Mouse (Mus musculus) bone marrow, adult 2 months (tissue): ENCODE results near the gene Bcl2a1d.
"Not testable (repeated sequence)": the region's sequence is repeated elsewhere in the genome, so short reads cannot be mapped to it uniquely, and the experiment has no call there.

Experiments
- CTCF ChIP-seq: fragments of 200-500 bp; IDR thresholded peaks from 2 replicates; pipeline ENCODE4 v1.5.1; 2011; ENCODE audit warnings: low read length, control low read depth; ENCODE audit not compliant: control insufficient read depth, insufficient read depth
- POLR2A ChIP-seq: fragments of 200-500 bp; IDR thresholded peaks from 2 replicates; pipeline ENCODE4 v1.6.1; 2011; ENCODE audit warnings: low read depth, mild to moderate bottlenecking, control low read depth, low read length, borderline replicate concordance; ENCODE audit not compliant: control insufficient read depth

- TF ChIP-seq POLR2A, CTCF: not testable (repeated sequence)
These were observed 40.4 kb downstream of the Bcl2a1d start for GRCm38 (mm10) chr9:88691307-88691706.
